Mouse (Mus musculus) urinary bladder, postnatal 14 days (tissue): ENCODE measurements around the gene Tex48.

ENCODE experiments used
- DNase-seq: peaks from one replicate; pipeline ENCODE4 v3.0.0; 2021; ENCODE audit warnings: low spot score

Gene Tex48

GRCm38 (mm10) chr4:63594459-63595110, 27.6 kb downstream of the Tex48 start:
- no peak for DNase-seq

DNA sequence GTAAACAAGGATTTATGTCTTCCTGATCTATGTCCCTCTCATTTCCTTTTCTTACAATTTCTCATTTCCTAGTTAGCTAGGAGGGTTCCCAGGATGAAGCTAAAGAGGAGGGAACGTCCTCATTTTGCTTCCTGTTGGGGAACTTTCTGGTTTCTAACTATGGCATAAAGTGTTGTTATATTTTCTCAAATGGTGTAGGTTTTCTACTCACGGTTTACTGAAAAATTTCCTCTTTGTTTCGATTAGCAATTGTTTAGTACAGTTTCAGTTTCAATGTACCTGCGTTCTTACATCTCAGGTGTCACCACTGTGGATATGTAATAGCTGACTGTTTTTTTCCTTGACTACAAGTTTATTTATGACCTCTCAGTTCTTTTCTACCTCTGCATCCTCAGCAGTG, 31.7 kb downstream of the Tex48 start:
- no peak for DNase-seq

DNA sequence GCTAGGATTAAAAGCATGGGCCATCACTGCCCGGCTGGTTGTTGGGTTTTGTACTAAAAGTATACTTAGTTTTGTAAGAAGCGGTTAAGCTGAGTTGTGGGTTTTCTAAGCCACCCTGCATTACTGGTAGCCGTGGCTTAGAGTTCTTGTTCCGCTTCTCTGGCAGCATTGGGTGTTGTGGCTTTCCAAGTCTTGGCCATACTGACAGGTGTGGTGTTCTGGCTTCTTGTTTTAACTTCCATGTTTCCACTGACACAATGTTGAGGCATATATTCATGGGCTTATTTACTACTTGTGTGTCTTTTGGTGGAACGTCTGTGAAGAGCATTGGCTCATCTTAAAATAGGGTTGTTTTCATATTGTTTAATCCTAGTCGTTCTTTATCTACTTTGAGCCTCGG, 32.2 kb downstream of the Tex48 start:
- no peak for DNase-seq

DNA sequence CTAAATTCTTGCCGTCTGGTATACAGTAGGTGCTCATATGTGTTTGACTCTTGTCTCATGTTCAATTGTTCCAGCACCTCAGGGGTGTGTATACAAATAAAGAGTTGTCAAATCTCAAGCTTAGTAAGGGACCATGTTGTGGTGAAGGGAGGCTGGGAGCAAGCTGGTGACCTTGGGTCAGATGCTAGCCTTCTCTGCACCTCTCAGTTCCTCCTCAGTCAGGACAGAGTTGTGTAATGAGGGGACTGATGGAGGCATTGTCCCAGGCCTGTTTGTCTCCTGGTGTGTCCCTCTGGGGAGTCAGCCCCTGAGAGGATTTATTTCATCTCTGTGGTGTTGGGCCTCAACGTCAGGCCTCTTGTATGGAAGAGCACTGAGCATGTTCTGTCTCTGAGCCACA, 36.0 kb downstream of the Tex48 start:
- no peak for DNase-seq

DNA sequence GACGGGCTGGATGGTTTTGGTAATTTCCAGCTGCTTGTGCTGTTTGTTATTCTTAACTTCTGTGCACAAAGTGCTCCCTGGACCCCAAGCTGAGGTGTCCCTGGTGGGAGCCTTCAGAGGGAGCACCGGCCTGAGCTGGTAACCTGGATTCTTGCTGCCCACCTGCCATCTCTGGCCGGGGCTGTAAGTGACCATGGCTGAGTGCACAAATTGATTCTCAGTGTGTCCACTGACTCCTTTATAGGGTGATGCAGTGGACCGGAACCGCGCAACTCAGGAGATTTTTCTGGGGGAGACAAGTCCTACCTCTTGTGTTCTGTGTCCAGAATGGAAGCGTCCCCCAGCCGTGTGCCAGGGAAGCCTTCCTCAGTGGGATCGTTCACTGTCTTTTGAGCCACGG, 37.0 kb downstream of the Tex48 start:
- DNase-seq = no peak

DNA sequence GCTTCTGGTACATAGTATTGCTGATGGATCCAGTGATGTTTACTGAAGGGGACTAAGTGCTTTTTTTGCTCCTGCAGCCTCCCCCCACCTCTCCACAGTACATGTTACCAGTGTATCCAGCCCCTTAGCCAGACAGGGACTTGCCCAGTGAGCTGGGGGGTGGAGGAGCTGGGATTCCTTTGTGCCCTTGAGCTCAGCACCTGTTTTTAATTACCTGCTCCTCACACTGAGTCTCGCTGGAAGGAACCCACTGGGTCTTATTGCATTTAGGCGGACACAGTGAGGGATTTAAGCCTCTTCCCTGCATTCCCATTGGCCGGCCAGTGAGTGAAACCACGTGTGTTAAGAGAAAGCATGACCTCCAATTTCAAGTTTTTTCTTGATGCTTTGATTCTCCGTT, 39.6 kb downstream of the Tex48 start:
- no peak for DNase-seq

GRCm38 (mm10) chr4:63580078-63580477, 42.1 kb downstream of the Tex48 start:
- no peak for DNase-seq

DNA sequence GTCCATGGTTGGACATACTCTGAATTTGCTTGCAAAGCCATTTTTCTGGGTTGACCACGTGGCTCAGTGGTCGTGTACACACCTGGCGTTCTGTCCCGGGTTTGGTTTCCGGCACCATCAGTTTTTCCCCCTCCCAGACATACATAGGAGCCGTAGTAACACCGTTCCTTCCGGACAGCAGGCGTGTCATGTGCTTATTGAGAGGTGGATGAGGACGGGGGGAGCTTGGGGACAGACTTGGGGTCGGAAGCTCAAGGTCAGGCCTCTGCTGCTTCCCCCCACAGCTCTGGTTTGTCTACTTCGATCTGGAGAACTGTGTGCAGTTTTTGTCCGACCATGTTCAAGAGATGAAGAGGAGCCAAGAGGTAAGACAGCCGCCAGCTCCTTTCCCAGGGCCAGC, 42.6 kb downstream of the Tex48 start:
- DNase-seq = no peak

GRCm38 (mm10) chr4:63572621-63573020, 49.6 kb downstream of the Tex48 start:
- DNase-seq = no peak

GRCm38 (mm10) chr4:63570208-63570781, 51.9 kb downstream of the Tex48 start:
- no peak for DNase-seq

DNA sequence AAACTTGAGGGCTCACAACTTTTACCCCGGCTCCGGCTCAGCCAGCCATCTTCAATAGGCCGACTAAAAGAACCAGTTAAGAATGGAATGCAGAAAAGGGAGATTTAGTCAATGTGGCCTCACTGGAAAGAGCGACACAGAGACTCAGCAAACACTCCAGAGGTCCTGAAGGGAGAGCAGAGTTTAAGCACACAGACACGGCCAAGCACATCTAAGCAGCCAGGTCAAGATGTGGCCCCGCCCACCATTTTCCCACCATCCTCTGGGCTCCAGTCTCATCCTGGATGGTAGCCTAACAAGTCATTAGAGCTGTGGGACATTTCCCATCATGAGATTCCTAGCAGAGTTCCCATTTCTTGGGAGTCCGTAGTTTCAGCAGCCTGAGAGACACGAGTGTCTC, 52.9 kb downstream of the Tex48 start:
- no peak for DNase-seq

DNA sequence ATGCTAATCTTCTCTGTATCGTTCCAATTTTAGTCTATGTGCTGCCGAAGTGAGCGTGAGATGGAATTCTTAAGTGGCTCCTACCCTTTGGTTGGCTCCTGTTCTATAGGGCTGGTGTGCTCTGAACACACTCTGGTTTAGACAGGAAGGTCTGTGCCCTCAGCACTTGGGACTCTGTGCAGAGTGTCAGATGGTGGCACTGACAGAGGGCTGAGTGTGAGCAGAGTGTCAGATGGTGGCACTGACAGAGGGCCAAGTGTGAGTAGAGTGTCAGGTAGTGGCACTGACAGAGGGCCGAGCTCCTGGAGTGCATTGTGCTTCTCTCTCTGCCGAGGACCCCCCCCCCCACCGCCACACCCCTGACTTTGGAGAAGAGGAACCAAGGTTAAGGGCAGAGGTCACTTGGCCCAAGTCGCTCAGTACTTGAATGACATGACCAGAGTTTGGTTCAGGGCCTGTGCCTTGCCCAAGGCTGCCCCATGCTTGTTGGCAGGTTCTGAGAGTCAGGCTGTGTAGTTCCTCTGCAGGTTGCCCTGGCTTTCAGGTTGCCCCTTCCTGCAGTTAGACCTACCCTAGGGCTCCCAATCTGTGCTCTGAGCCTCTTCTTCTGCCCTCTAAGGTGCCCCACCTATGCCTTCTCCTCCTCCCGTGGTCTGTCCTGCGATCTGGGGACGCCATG, 54.4 kb downstream of the Tex48 start:
- no peak for DNase-seq

- DNase-seq = no peak
Measured at GRCm38 (mm10) chr4:63562742-63563141, 59.5 kb downstream of the Tex48 start.

GRCm38 (mm10) chr4:63561861-63562675, 60.2 kb downstream of the Tex48 start:
- no peak for DNase-seq

DNA sequence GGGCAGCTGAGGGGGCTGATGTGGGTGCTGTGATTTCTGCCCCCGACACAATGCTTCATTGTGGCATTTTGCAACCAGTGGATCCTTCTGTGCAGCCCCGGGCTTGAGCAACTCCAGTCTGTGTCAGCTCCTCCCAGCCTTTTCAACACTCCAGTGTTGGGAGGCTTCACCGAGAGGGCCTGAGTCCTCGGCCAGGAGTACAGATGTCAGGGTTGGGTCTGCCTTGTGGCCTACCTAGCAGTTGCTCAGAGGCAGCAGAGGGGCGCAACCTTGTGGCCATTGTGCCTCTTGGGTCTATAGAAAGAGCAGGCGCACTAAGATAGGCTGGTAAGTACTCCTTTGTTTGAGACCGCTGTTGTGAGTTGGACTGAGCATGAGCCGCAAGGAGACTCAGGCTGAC, 62.1 kb downstream of the Tex48 start:
- no peak for DNase-seq

DNA sequence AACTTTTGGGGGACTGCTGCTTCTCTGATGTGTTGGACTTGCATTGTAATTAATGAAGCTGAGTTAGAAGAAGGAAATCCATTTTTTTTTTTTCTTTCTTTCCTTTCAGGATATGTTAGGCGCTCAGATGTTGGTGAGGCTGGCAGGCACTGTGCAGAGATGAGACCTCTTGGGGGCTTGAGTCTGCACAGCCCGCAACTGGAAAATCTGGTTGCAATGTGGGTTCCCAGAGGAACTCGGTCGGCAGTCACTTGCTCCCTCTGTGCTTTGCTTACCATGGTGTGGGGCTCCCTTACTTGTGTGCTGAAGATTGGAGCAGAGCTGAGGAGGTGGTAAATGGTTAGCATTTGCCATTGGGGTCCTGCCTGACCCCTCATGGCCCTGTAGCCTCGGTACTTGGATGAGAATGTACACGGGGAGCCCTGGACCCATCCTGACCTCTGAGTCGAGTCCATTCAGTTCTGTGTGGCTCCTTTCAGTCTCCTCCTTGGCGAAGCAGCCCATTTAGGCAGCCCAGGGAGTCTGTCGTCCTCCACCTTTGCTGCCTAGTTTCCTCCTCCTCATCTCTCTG, 63.0 kb downstream of the Tex48 start:
- no peak for DNase-seq

DNA sequence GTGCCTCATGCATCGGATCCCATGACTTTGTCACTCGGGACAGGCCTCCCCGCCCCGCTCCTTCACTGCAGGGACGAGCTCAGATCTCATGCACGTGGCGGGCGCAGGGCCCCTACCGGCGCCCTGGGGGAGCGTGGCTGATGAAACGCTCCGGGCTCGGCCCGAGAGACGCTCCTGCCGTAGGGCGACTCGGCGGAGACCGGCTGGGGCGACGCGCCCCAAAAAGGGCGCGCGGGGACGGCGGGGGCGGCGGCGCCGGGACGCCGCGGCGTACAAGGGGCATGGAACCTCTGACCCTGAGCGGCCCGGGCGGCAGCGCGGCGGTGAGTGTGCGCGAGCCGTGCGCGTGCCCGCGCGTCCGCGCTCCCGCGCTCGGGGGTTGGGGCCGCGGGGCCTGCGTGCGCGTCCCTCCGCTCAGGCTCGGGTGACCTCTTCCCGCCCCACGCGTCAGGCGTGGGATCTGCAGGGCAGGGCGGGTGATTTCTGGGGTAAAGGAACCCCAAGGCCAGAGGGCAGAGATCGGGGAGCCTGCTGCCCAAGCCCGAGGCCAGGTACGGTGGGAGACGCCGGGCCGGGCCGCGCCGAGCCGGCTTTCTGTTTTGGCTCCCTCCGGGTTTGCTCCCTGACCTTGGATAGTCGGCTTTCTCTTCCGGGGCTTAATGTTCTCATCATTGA, 63.7 kb downstream of the Tex48 start, which contains the start of gene Tmem268:
Tmem268 (plus strand) TSS at position 375 of the 675 bp plus-strand sequence.
- DNase-seq = peak; percentile 65

DNA sequence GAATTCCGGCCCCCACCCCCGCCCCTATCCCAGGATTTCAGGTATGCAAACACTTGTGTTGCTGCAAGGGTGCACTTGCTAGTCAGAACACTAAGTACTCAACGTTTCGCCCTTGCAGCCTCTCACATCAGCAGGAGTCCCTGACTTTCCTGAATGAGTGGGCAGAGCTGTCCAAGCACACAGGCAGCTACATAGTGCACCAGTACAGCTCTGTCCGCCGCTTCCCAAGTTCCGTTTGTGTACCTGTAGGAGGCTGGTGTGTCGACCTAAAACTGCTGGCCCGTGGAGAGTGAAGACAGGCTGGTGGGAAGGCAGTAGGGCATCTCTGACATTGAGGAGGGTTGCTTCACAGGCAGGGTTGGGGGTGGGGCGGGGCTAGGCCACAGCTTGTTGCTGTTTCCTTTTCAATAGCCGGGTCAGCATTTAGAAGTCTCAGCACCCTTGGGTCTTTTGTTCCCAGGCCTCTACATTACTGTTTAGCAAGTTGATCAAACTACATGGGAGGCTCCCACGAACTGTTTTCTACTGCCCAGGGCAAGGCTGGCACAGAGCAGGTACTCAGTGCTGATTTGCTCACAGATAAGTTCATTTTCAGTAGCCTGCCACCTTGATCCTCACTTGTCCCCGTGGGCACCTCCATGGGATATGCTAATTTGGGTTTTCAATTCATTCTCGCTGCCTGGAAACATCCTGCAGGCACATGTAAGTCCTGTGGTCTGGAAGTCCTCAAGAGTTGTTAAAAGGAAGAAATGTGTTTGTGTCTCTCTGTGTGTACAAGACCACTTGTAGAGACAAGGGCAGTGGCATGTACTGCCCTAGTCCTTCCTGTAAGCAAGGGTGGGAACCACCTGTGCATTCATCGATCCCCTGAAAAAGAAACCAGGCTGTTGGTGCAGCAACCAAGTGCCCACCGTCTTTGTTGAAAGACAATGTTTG, 64.8 kb downstream of the Tex48 start:
- DNase-seq = no peak
